ENCODE assay signal across 8 mouse cellular contexts in genomic region chrX:140541711-140542473, GRCm38 (mm10). TPM values are rescaled to one million over a fixed set of nuclear protein-coding genes. Genes with fewer than 3 reads are reported as not detected.
DNase-seq lines count a peak whose midpoint lies in the region; ATAC-seq lines count a peak whose summit lies in the region.

No protein-coding gene starts in this region.

- DNase-seq in right cerebral cortex, postnatal 25 days = peak; percentile 11
- no peak for DNase-seq in right cerebral cortex, postnatal 4 days
- peak; percentile 41 to 43 for DNase-seq in cerebellum, postnatal 10 days
- peak; percentile 3 for DNase-seq in retina, postnatal 1 day
- no peak for DNase-seq in layer of hippocampus, postnatal 14 days (ENCODE audit: low spot score in 2 of 2)

- peak overlapping the region; percentile 59 for H3K4me2 ChIP-seq in kidney, embryonic 14.5 days (replicated peaks; ENCODE audit: low read depth, low read length)
- peak overlapping the region; percentile 55 for H3K4me2 ChIP-seq in lung, embryonic 15.5 days

- no peaks in the 10 kb centered on the region; the same call in 1 of the 2 replicates for H3K27me3 ChIP-seq in kidney, embryonic 14.5 days (ENCODE audit: control insufficient read depth, insufficient read depth, low read length)
- peaks cover 9% of the 10 kb centered on the region for H3K27me3 ChIP-seq in lung, embryonic 15.5 days

- ATAC-seq in frontal cortex, adult (ENCODE audit: low TSS enrichment) = peak; percentile 44; the same call in 1 of the 2 replicates
- ATAC-seq in kidney, embryonic 14.5 days (ENCODE audit: low FRiP score, low TSS enrichment) = peak; percentile 69
- peak; percentile 50; the same call in 1 of the 2 replicates for ATAC-seq in lung, embryonic 15.5 days (ENCODE audit: borderline replicate concordance, extremely low read depth, low FRiP score, low TSS enrichment)

- no peaks in the 10 kb centered on the region for H3K4me1 ChIP-seq in kidney, embryonic 14.5 days (ENCODE audit: control insufficient read depth, insufficient read depth, low read length)
- 0 out of 2 replicates have a peak, but pooled peaks cover 3% of the 10 kb centered on the region for H3K4me1 ChIP-seq in lung, embryonic 15.5 days

- H3K27ac ChIP-seq in kidney, embryonic 14.5 days (ENCODE audit: low read depth, low read length) = peak overlapping the region; percentile 80
- H3K27ac ChIP-seq in lung, embryonic 15.5 days = peak overlapping the region; percentile 87

- peak overlapping the region; percentile 50 for H3K4me3 ChIP-seq in kidney, embryonic 14.5 days (ENCODE audit: low read length)
- H3K4me3 ChIP-seq in lung, embryonic 15.5 days = peak overlapping the region; percentile 48

- 35% methylated on average over 10 of the region's 10 CpGs for WGBS in kidney, embryonic 14.5 days
- WGBS in lung, embryonic 15.5 days = 17% methylated on average over 10 of the region's 10 CpGs

- H3K36me3 ChIP-seq in kidney, embryonic 14.5 days (ENCODE audit: control insufficient read depth, insufficient read depth, low read length) = peaks cover 3% of the 10 kb centered on the region; the same call in 1 of the 2 replicates
- H3K36me3 ChIP-seq in lung, embryonic 15.5 days = no peaks in the 10 kb centered on the region

- no peaks in the 10 kb centered on the region for H3K9me3 ChIP-seq in kidney, embryonic 14.5 days (ENCODE audit: control insufficient read depth, low read length)
- H3K9me3 ChIP-seq in lung, embryonic 15.5 days = no peaks in the 10 kb centered on the region

- H3K9ac ChIP-seq in kidney, embryonic 14.5 days (ENCODE audit: low read depth, low read length) = peak overlapping the region; percentile 72
- peak overlapping the region; percentile 49 for H3K9ac ChIP-seq in lung, embryonic 15.5 days

RNA-seq across cellular contexts. Expression of gene Tsc22d3, which starts 58.6 kb away (rescaled TPM):
- polyA plus RNA-seq in kidney, embryonic 14.5 days (2014; fragmentation: Nextera tagmentation; extraction: Ambion mirVana) = 77.8 and 90.2 TPM in 2 replicates
- 103 and 111 TPM in 2 replicates for polyA plus RNA-seq in lung, embryonic 15.5 days (2015; fragmentation: Nextera tagmentation; extraction: Ambion mirVana)
- 100 to 1,000 TPM; 126 to 133 TPM for total RNA-seq in layer of hippocampus, postnatal 14 days (2021)

Comparison
In these comparisons a context has a peak if more than half of its experiments do, and no peak if none do; other contexts are left out.
1. DNase-seq: peak in right cerebral cortex, postnatal 25 days (single experiment), cerebellum, postnatal 10 days (2 of 2) and retina, postnatal 1 day (single experiment); none in right cerebral cortex, postnatal 4 days (single experiment) and layer of hippocampus, postnatal 14 days (0 of 2).
2. Peak in every context shown above with its lines, with median percentiles within 50 percentile points of each other: ATAC-seq.